Mouse (Mus musculus) hindbrain, embryonic 16.5 days (tissue): ENCODE measurements around the gene Edc3. TPM values are rescaled to one million over a fixed set of nuclear protein-coding genes. Genes with fewer than 3 reads are reported as not detected.

Experiments
- ATAC-seq: fragments of 200-750 bp; cut with Nextera tagmentation; 2 replicates; pipeline ENCODE4 v1.8.0; 2017; ENCODE audit warnings: moderate TSS enrichment, moderate library complexity
- H3K27ac ChIP-seq: fragments of 300-500 bp; sonication (generic); 2 replicates; pipeline ENCODE4 v1.5.1; 2014; ENCODE audit warnings: low read depth, mild to moderate bottlenecking, control low read depth, low read length, moderate library complexity
- H3K27me3 ChIP-seq: fragments of 300-500 bp; sonication (generic); replicated peaks from 2 replicates; pipeline ENCODE4 v1.6.1; 2014; ENCODE audit warnings: low read length; ENCODE audit not compliant: control insufficient read depth, insufficient read depth
- H3K36me3 ChIP-seq: fragments of 300-500 bp; sonication (generic); 2 replicates; pipeline ENCODE4 v1.6.1; 2014; ENCODE audit warnings: mild to moderate bottlenecking, low read length, moderate library complexity, mixed read lengths; ENCODE audit not compliant: control insufficient read depth, insufficient read depth
- H3K4me1 ChIP-seq: fragments of 300-500 bp; sonication (generic); 2 replicates; pipeline ENCODE4 v1.6.1; 2014; ENCODE audit warnings: low read depth, low read length; ENCODE audit not compliant: control insufficient read depth, insufficient read depth
- H3K4me2 ChIP-seq: fragments of 300-500 bp; sonication (generic); 2 replicates; pipeline ENCODE4 v1.6.1; 2014; ENCODE audit warnings: mild to moderate bottlenecking, low read length, control low read depth, moderate library complexity
- H3K4me3 ChIP-seq: fragments of 300-500 bp; sonication (generic); 2 replicates; pipeline ENCODE4 v1.5.1; 2014; ENCODE audit warnings: mild to moderate bottlenecking, low read length, control low read depth, moderate library complexity
- H3K9ac ChIP-seq: fragments of 300-500 bp; sonication (generic); 2 replicates; pipeline ENCODE4 v1.6.1; 2014; ENCODE audit warnings: low read depth, mild to moderate bottlenecking, control low read depth, low read length, moderate library complexity
- H3K9me3 ChIP-seq: fragments of 300-500 bp; sonication (generic); 2 replicates; pipeline ENCODE4 v1.6.1; 2014; ENCODE audit warnings: mild to moderate bottlenecking, low read length, moderate library complexity; ENCODE audit not compliant: control insufficient read depth
- WGBS: fragments of 180-500 bp; shearing (Covaris S2); extraction: QIAGEN DNeasy Blood & Tissue Kit; methylation state at CpG from one replicate; pipeline ENCODE4 v1.1.7; 2014; 5-methylcytosine and 5-hydroxymethylcytosine counted together
- polyA plus RNA-seq: library from polyadenylated mRNA; unstranded; fragments of >200 nt; fragmentation: Nextera tagmentation; extraction: Ambion mirVana; gene quantifications from 2 replicates; pipeline ENCODE4 v1.2.1, GENCODE M21; 2015

Gene Edc3
- polyA plus RNA-seq, 1 experiment from 2014 or later = 29.7 TPM

DNA sequence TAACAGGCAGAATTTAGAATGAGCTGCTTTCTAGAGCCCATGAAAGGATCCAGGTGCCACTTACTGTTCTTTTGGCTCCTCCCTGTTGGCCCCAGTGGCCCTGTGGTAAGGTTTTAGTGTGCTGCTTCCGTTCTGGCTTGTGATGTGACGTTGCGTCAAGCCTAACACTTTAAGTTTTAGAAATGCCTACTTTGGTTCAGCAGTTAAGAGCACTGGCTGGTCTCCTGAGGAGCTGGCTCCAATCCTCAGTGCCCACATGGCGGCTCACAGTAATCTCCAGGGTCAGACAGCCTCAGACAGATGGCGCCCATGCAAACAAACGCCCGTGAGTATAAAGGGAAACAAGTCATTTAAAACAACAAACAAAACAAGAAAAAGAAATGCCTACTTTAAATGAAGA, 10.1 kb downstream of the Edc3 start:
- H3K4me2 ChIP-seq = no peak overlapping the region
- peaks cover 2% of the 10 kb centered on the region; the same call in 1 of the 2 replicates for H3K4me1 ChIP-seq
- H3K36me3 ChIP-seq = peaks cover 21% of the 10 kb centered on the region
- no peaks in the 10 kb centered on the region for H3K9me3 ChIP-seq
- no peak overlapping the region for H3K9ac ChIP-seq
- no peaks in the 10 kb centered on the region for H3K27me3 ChIP-seq
- no peak for ATAC-seq
- 82% methylated on average over 7 of the region's 7 CpGs for WGBS
- no peak overlapping the region for H3K4me3 ChIP-seq
- no peak overlapping the region for H3K27ac ChIP-seq

DNA sequence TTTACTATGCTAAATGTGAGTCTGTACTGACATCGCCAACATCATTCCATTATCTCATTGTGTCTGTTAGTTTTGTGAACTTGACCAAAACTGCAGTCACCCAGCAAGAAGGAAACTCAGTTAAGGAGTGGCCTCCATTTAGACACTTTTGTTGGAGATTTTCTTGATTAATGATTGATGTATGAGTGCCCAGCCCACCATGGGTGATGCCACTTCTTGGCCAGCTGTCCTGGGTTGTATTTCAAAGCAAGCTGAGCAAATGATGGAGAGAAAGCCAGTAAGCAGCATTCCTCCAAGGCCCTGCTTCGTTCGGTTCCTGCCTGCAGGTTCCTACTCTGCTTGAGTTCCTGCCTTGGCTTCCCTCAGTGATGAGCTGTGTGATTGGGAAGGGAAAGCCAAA, 12.4 kb downstream of the Edc3 start:
- no peak for ATAC-seq
- no peaks in the 10 kb centered on the region for H3K27me3 ChIP-seq
- H3K9ac ChIP-seq = no peak overlapping the region
- no peaks in the 10 kb centered on the region for H3K9me3 ChIP-seq
- no peak overlapping the region for H3K4me2 ChIP-seq
- H3K27ac ChIP-seq = no peak overlapping the region
- H3K36me3 ChIP-seq = peaks cover 18% of the 10 kb centered on the region
- no peak overlapping the region for H3K4me3 ChIP-seq
- 95% methylated on average over 3 of the region's 3 CpGs for WGBS
- H3K4me1 ChIP-seq = peaks cover 2% of the 10 kb centered on the region; the same call in 1 of the 2 replicates

DNA sequence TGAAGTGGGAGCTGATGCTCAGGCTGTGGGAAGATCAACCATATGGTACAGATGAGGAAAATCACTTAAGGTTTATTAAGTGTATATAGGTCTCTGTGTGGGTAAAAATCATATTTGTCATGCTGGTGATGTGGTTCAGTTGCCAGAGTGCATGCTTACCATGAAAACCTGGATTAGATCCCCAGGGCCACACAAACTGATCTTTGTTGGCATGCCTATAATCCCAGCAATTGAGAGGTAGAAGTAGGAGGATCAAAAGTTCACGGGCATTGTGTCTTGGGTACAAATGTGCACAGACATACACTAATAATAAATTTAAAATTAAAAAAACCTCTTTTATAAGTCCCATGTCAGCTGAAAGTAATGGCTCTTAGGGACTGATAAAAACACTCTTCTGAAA, 14.0 kb downstream of the Edc3 start:
- Histone ChIP-seq H3K9me3 (no peaks in the 10 kb centered on the region), H3K4me2 (no peak overlapping the region), H3K9ac (no peak overlapping the region), H3K4me1 (peaks cover 2% of the 10 kb centered on the region; the same call in 1 of the 2 replicates), H3K27me3 (no peaks in the 10 kb centered on the region), H3K36me3 (peaks cover 10% of the 10 kb centered on the region), H3K4me3 (no peak overlapping the region), H3K27ac (no peak overlapping the region)
- no peak for ATAC-seq
- WGBS = 77% methylated on average over 1 of the region's 1 CpGs

DNA sequence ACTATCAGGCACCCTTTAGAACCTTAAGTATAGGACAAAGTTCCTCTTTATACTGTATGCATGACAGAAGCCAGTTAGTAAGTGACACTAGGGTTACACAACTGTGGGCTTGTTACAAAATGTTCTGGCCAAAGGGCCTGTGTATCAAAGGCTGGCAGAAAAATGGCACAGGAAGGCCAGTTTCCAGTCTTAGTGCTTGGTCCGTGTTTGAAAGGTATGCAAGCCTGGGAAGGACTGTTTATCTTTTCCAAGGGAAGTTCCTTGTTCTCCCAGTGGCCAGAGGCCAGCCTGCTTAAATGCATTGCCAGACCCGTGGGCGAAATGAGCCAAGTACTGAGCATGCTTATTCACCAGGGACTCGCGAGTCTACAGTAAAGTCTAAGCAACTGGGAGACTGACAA, 15.0 kb downstream of the Edc3 start:
- Histone ChIP-seq H3K36me3 (peaks cover 12% of the 10 kb centered on the region), H3K4me1 (peaks cover 2% of the 10 kb centered on the region; the same call in 1 of the 2 replicates), H3K27ac (no peak overlapping the region), H3K4me2 (no peak overlapping the region), H3K9ac (no peak overlapping the region), H3K27me3 (no peaks in the 10 kb centered on the region), H3K4me3 (no peak overlapping the region), H3K9me3 (no peaks in the 10 kb centered on the region)
- WGBS = 67% methylated on average over 5 of the region's 5 CpGs
- ATAC-seq = peak; percentile 83

DNA sequence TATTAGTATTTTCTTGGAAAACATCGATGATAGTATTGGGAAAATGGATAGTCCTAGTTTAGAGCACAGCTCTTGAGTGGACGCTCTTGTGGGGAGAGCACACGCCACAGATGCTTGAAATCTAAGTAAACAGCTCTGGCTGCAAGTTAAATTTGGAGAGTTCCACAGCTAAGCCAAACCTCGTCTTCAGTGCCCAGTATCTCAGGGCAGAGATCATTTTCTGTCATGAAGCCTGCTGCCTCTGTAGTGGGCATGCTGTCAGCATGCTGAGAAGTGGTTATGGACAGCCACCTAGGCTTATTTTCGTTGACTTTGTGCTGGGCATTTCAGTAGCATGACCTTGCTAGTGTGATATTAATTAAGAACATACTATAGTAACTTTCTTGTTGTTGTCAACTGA, 15.5 kb downstream of the Edc3 start:
- H3K36me3 ChIP-seq = peaks cover 12% of the 10 kb centered on the region
- no peak overlapping the region for H3K4me3 ChIP-seq
- ATAC-seq = no peak
- H3K27me3 ChIP-seq = no peaks in the 10 kb centered on the region
- H3K9ac ChIP-seq = no peak overlapping the region
- H3K4me1 ChIP-seq = peaks cover 2% of the 10 kb centered on the region; the same call in 1 of the 2 replicates
- no peaks in the 10 kb centered on the region for H3K9me3 ChIP-seq
- WGBS = 82% methylated on average over 5 of the region's 5 CpGs
- H3K27ac ChIP-seq = no peak overlapping the region
- H3K4me2 ChIP-seq = no peak overlapping the region

DNA sequence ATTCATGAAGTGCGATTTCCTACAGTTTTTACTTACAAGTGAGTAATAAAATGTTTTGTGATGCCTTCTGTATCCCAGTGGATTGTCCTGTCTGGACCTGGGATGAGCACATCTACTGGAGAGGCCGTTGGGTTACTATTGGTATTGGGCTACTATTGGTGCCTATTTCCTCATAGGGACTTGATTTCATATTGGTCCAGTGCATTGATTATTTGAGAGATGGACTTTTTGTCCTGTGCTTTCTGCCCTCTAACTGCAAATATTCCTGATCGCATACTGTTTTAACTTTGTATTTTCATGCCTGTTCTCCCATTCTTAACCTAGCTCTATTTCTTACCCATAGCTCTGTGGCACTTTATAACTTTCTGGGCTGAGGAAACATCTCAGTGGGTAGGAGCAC, 16.4 kb downstream of the Edc3 start:
- Histone ChIP-seq H3K27ac (no peak overlapping the region), H3K4me1 (peaks cover 2% of the 10 kb centered on the region; the same call in 1 of the 2 replicates), H3K9ac (no peak overlapping the region), H3K4me2 (no peak overlapping the region), H3K36me3 (peaks cover 12% of the 10 kb centered on the region), H3K9me3 (no peaks in the 10 kb centered on the region), H3K27me3 (no peaks in the 10 kb centered on the region), H3K4me3 (no peak overlapping the region)
- ATAC-seq = no peak
- WGBS = 96% methylated on average over 3 of the region's 3 CpGs

DNA sequence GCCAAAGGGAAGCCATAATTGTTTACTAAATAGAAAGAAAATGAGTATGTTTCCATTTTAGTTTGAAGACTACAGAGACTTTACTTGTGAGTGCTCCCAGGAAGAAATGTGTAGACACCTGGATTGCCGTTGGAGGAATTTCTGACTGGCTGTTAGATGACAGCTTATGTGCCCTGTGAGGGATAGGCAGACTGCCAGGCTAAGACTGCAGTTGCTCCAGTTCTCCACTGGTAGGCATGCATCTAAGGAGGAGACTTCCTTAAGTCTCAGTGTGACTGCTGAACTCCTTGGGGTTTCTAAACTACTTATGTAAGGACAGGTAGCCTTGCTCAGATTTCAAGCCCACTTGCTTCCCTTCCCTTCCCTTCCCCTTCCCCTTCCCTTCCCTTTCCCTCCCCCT, 20.0 kb downstream of the Edc3 start:
- Histone ChIP-seq H3K27ac (no peak overlapping the region), H3K36me3 (peaks cover 10% of the 10 kb centered on the region), H3K4me3 (no peak overlapping the region), H3K4me2 (no peak overlapping the region), H3K9me3 (no peaks in the 10 kb centered on the region), H3K4me1 (no peaks in the 10 kb centered on the region; the same call in 1 of the 2 replicates), H3K27me3 (no peaks in the 10 kb centered on the region), H3K9ac (no peak overlapping the region)
- ATAC-seq = no peak
- WGBS = 100% methylated on average over 1 of the region's 1 CpGs

DNA sequence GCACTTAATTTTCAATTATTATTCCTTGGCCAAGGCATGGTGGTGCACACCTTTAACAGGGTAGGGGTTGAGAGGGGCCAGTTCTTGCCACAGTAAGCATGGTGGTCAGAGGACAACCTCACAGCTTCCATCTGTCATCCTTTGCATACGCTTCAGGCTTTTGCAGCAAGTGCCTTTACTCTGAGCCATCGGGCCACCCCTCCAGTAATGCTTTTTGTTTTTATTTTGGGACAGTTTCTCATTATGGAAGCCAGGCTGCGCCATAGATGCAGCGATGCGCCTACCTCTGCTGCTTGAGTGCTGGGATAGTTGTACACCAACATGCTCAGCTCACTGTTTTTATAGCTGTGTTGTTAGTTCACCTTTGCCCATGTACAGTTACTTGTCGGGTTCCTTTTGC, 25.3 kb downstream of the Edc3 start:
- H3K36me3 ChIP-seq = peaks cover 6% of the 10 kb centered on the region
- no peak overlapping the region for H3K4me3 ChIP-seq
- H3K9me3 ChIP-seq = no peaks in the 10 kb centered on the region
- ATAC-seq = no peak
- H3K27me3 ChIP-seq = no peaks in the 10 kb centered on the region
- H3K27ac ChIP-seq = no peak overlapping the region
- H3K4me1 ChIP-seq = no peaks in the 10 kb centered on the region
- H3K9ac ChIP-seq = no peak overlapping the region
- 94% methylated on average over 6 of the region's 6 CpGs for WGBS
- no peak overlapping the region for H3K4me2 ChIP-seq

DNA sequence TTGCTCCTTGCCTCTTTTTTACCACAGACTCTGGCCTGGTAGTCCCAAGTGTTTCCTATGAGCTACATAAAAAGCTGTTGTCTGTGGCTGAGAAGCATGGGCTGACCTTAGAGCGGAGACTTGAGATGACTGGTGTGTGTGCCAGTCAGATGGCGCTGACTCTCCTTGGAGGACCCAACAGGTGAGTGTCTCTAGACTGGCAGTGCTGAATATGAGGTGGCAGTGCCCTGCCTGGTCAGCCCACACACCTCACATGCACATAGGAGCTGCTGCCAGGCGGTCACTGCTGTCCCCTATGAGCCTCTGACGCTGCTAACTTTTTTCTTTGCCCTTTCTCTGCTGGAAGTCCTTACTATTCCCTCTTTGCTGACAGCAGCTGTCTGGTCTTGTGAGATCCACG, 31.5 kb downstream of the Edc3 start:
- no peak overlapping the region for H3K4me3 ChIP-seq
- no peak overlapping the region for H3K9ac ChIP-seq
- no peak for ATAC-seq
- no peaks in the 10 kb centered on the region for H3K9me3 ChIP-seq
- H3K36me3 ChIP-seq = peaks cover 4% of the 10 kb centered on the region; the same call in 1 of the 2 replicates
- no peaks in the 10 kb centered on the region for H3K4me1 ChIP-seq
- WGBS = 87% methylated on average over 5 of the region's 5 CpGs
- no peak overlapping the region for H3K4me2 ChIP-seq
- no peak overlapping the region for H3K27ac ChIP-seq
- no peaks in the 10 kb centered on the region for H3K27me3 ChIP-seq
